Mouse (Mus musculus) gastrocnemius, postnatal 36 days (tissue): ENCODE data around the gene H2al1k. TPM values are rescaled to one million over a fixed set of nuclear protein-coding genes. Genes with fewer than 3 reads are reported as not detected.
"Not testable (repeated sequence)": the region's sequence is repeated elsewhere in the genome, so short reads cannot be mapped to it uniquely, and the experiment has no call there.

Experiments used
- DNase-seq, 2 experiments: peaks; one replicate each; pipeline ENCODE4 v3.0.0; 2022
- intact Hi-C: fragments of 180-260 bp; cut with DNase I; formaldehyde crosslinking; loops from one replicate; pipeline ENCODE4 v1.15.1; 2025
- long read RNA-seq, 2 experiments: library from polyadenylated mRNA; stranded (forward); transcript quantifications; one replicate each; pipeline ENCODE4 v2.0.0; 2021
- total RNA-seq, 2 experiments: library from RNA; stranded (reverse); gene quantifications; 2 replicates each; pipeline ENCODE4 v1.2.3; 2021

Gene H2al1k
- not detected for total RNA-seq
- long read RNA-seq, experiment 1, result 0 reads
- long read RNA-seq, experiment 2, result 0 reads

DNA sequence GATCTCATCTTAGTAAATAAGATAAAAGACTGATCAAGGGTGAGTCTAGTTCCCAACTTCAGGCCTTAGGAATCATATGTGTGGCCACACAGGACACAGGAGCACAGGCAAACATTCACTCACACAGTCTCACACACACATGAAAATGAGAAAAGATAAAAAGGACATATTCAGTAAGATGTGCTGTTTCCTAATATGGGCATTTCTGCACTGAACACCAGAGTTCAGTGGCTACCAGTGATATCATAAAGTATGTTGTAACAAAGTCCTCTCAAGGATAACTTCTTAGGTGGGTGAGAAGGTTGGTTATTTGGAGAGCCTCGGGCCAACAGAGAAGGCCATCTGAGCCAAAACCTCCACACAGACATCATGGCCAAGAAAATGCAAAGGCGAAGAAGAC lies at the start of gene H2al1k:
Gene H2al1k (plus strand): TSS at position 301 of the 400 bp plus-strand sequence.
- DNase-seq, intact Hi-C loops: not testable (repeated sequence)

DNA sequence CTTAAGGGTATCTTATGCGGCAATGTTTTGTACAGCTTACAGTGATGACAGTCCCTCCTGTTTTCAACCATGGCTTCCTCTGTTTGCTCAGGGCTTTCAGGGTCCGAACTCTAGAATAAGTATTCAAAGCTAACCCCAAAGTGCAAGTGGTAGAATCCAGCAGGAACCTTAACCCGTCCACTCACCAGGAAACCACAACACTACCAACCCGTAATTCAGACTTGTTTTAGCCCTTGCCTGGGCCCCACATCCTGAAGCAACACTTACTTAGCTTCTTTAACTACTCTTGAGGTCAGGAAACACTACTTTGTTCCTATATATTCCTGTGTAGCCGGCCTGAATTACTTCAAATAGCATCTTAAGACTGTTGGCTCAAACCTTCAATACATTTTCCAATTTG lies 47.6 kb upstream of the H2al1k start:
- DNase-seq, result no peak
- intact Hi-C loops, result no loop called here

DNA sequence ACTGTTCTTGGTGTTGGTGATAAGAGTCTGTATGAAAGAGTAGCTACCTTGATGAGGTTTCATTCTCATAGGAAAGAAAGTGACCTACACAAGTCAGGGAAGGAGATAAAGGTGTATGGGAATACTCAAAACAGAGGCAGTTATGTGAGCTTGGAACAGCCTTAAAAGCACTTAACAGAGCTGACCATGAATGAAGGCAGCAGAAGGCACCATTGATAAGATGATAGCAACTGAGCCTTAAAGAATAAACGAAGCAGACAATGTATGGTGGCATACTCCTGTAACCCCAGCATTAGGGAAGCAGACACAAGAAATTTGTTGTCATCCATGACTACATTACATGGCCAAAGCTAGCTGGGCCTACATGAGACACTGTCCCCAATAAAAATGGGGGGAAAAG lies 47.0 kb upstream of the H2al1k start:
- no peak for DNase-seq
- intact Hi-C loops, result no loop called here

DNA sequence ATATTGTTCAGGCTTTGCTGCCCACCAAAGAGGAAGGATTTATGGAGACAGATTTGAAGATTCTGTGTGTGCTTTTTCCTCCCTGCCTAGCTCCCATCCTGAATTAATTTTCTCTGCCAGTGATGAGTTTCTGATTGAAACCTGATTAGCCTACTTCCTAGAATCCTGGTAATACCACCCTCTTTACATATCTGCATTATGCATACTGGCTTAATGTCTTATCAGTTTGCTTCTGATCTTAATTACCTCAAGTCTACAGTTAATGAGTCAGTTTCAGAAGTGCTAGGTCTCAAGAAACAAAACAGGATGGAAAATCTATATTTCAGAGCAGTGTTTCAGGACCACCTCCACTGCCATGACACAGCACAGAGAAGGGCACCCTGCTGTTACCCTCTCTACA lies 34.0 kb upstream of the H2al1k start:
- intact Hi-C loops, DNase-seq: not testable (repeated sequence)

DNA sequence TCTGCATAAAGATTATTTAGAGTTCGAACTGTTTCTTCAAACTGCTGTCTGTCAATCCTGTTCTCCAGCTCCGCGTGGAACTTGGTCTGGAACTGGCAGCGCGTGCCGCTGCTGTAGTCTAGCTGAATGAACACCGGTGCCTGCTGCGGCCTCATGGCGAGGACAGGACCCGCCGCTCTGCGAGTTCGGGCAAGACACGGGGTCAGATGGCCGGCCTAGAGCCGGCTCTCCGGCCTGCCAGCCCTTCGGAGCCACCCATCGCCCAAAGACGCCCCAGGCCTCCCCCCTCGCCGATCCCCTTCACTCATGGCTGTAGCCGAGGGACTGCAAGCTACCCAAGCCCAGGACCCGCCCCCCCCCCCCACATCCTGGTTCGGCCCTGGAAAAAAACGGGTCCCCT lies 22.5 kb upstream of the H2al1k start:
- intact Hi-C loops, DNase-seq: not testable (repeated sequence)

DNA sequence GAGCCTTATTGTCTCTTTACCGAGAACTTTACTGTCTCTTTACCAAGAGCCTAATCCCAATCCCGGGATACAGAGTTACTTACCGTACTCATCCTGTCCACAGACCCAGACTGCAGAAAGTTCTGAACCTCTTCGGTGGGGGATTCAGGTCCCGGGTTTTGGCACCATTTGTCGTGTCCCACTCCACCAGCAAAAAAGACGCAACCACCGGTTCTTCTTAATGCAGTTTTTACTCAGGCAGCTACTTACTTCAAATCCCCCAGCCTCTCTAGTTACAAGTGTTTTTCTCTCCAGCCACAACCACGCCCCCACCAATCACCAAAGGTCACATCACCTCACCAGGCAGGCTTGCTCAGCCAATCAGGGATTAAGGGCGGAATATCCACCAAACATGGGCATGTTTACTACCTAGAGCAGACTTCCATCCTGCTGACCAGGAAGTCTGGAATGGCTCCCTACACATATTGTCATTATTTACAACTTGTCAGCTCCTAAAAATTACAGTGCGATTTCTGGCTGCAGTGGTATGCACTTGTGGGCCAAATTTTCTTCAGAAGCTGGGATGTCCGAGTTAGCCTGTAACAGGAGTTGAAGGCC lies 18.0 kb upstream of the H2al1k start:
- intact Hi-C loops, DNase-seq: not testable (repeated sequence)

DNA sequence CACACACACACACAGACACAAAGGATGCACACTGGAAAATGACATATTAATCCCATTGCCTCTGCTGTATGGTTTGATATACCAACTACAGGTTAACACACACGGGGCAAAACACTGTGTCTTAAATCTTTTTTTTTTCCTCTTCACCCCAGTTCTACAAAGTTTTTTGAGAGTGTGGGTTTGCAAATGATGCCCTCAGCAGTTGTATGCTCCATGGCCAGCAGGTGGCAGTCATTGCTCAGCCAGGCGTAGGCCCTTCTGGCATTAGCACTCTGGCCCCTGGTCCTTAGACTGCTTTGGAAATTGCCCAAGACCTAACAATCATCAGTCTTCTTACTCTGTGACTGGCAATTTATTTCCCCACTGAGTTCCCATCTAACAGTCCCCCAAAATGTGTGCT lies 17.4 kb upstream of the H2al1k start:
- intact Hi-C loops, result not testable (repeated sequence)
- peak in 1 of 2 experiments; percentile 23 for DNase-seq

DNA sequence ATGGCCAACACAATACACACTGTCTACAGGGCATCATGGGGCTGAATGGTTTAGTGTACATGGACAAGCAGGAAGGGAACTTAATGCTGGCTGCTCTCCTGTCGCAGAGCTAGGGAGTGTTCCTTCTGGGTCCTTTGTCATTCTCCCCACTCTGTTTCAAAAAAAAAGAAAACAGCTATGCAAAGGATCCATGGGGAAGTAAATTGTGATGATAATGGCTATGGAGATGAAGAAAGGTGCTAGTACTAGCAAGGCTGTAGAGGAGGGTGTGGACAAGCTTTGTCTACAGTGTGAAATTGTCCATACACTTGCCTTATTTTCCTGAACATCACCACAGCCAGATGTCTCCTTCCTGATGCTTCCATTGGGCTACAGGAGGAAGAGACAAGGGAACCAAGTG lies 15.4 kb upstream of the H2al1k start:
- DNase-seq, intact Hi-C loops: not testable (repeated sequence)

DNA sequence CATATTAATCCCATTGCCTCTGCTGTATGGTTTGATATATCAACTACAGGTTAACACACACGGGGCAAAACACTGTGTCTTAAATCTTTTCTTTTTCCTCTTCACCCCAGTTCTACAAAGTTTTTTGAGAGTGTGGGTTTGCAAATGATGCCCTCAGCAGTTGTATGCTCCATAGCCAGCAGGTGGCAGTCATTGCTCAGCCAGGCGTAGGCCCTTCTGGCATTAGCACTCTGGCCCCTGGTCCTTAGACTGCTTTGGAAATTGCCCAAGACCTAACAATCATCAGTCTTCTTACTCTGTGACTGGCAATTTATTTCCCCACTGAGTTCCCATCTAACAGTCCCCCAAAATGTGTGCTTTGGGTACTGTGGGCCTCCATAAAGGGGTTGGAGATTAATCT lies 23.6 kb downstream of the H2al1k start:
- DNase-seq, intact Hi-C loops: not testable (repeated sequence)

DNA sequence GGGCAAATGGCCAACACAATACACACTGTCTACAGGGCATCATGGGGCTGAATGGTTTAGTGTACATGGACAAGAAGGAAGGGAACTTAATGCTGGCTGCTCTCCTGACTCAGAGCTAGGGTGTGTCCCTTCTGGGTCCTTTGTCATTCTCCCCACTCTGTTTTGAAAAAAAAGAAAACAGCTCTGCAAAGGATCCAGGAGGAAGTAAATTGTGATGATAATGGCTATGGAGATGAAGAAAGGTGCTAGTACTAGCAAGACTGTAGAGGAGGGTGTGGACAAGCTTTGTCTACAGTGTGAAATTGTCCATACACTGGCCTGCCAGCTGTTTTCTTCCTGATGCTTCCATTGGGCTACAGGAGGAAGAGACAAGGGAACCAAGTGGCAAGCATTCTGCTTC lies 25.5 kb downstream of the H2al1k start:
- intact Hi-C loops, DNase-seq: not testable (repeated sequence)

Other genes starting within 250 kb of the H2al1k start
- not detected for gene 4930402K13Rik, start 246.1 kb upstream of the H2al1k start, total RNA-seq
- under 1 TPM; 0.17 to 0.23 TPM for gene Lancl3, start 150.7 kb upstream of the H2al1k start, total RNA-seq
- not detected for gene Gm14862, start 93.7 kb upstream of the H2al1k start, total RNA-seq
- 1 to 10 TPM; 3.5 to 4.2 TPM for gene Xk, start 77.9 kb upstream of the H2al1k start, total RNA-seq
- gene H2al1m, start 66.9 kb upstream of the H2al1k start, total RNA-seq, result not detected
- gene Cybb, start 137.1 kb downstream of the H2al1k start, total RNA-seq, result 1 to 10 TPM; 1.1 to 3.2 TPM
- gene H2al1o, start 221.8 kb downstream of the H2al1k start, total RNA-seq, result not detected